Mouse (Mus musculus): ENCODE measurements around the gene Tmem274.

Gene Tmem274

GRCm38 (mm10) chr4:149525170-149525569 is 48.0 kb downstream of the Tmem274 start:
- no peak for DNase-seq (ENCODE audit: low read depth, low spot score)

DNA sequence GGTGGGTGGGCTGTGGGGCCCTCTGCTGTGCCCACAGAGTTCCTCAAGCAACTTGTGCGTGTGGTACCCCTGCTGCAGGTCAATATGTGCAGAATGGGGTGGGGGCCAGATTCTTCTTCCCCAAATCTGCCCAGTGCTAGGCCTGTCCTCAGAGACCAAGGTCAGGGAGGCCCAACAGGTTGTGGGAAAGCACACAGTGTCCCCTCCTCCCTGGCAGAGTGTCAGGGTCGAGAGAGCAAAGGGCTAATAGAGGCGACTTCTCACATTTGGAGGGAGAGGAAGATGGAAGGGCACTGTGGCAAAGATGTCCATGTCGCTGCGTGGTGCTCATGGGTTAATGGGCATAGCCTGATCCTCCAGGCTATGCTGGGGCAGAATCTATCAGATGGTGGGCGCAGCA is 48.6 kb downstream of the Tmem274 start:
- DNase-seq (ENCODE audit: low read depth, low spot score) = no peak

- DNase-seq (ENCODE audit: low read depth, low spot score) = peak; percentile 54
Measured at GRCm38 (mm10) chr4:149526330-149526729, 49.2 kb downstream of the Tmem274 start.

- no peak for DNase-seq (ENCODE audit: low read depth, low spot score)
Measured at GRCm38 (mm10) chr4:149527621-149528354, 50.6 kb downstream of the Tmem274 start.

GRCm38 (mm10) chr4:149529691-149530090 is 52.5 kb downstream of the Tmem274 start:
- DNase-seq (ENCODE audit: low read depth, low spot score) = no peak
